Mouse (Mus musculus) spleen, adult 2 months (tissue): ENCODE measurements at regions not wholly inside any gene's neighbourhood (a gene's known extent, or its start where the extent isn't known, plus 50 kb on each side); places are given as distances from the start of the nearest gene placed in this dataset.

Experiments used
- CTCF ChIP-seq: fragments of 200-500 bp; IDR thresholded peaks from 2 replicates; pipeline ENCODE4 v1.5.1; 2011; ENCODE audit warnings: mild to moderate bottlenecking, inconsistent platforms; ENCODE audit not compliant: insufficient read depth, insufficient read length, insufficient replicate concordance; ENCODE audit errors: extremely low read depth
- POLR2A ChIP-seq: fragments of 200-500 bp; IDR thresholded peaks from 2 replicates; pipeline ENCODE4 v1.6.1; 2011; ENCODE audit warnings: low read depth, low read length, inconsistent platforms

DNA sequence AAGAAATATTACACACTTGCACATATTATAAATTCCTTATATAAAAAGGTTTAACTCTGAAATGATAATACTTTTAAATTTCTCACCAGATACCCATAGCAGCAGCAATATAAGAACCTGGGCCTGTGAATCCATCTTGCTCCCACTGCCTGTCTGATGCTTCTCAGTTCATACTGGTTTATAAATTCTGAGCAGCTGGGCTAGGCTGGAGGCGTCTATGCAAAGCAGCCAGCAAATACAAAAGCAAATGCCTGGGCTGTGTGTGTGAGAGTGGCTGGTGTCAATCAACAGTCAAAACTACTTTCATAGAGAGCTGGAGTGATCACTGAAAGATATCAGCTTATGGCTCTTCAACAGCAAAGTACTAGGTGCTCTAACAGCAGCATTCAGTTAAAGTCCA is 476.7 kb downstream of the Rpia start:
- TF ChIP-seq CTCF, result no peak
- no peak for TF ChIP-seq POLR2A
